Mouse (Mus musculus) bone marrow, adult 2 months (tissue): ENCODE measurements around the gene Gm20747. TPM values are rescaled to one million over a fixed set of nuclear protein-coding genes. Genes with fewer than 3 reads are reported as not detected.
"Not testable (repeated sequence)": the region's sequence is repeated elsewhere in the genome, so short reads cannot be mapped to it uniquely, and the experiment has no call there.

Source experiments
- H3K27ac ChIP-seq: fragments of 200-500 bp; 2 replicates; pipeline ENCODE4 v1.5.1; 2012; ENCODE audit warnings: low read depth, mild to moderate bottlenecking, control low read depth, inconsistent platforms, low read length; ENCODE audit not compliant: control insufficient read depth, poor library complexity, insufficient read depth
- H3K4me1 ChIP-seq: fragments of 200-500 bp; 2 replicates; pipeline ENCODE4 v1.6.1; 2011; ENCODE audit warnings: low read length; ENCODE audit not compliant: control insufficient read depth, insufficient read depth
- H3K4me3 ChIP-seq: fragments of 200-500 bp; replicated peaks from 2 replicates; pipeline ENCODE3; 2011; ENCODE audit warnings: mild to moderate bottlenecking, low read depth, low read length, control low read depth; ENCODE audit not compliant: control insufficient read depth
- WGBS: fragments of 180-500 bp; shearing (Covaris S2); methylation state at CpG from one replicate; pipeline ENCODE4 v1.1.7; 2018; 5-methylcytosine and 5-hydroxymethylcytosine counted together
- polyA plus RNA-seq: library from polyadenylated mRNA; stranded (reverse); fragments of >200 nt; gene quantifications from 2 replicates; pipeline ENCODE4 v1.2.4, GENCODE M21; 2011; ENCODE audit warnings: low replicate concordance; ENCODE audit not compliant: missing spikeins, insufficient read depth, insufficient read length

Gm20747 gene
- polyA plus RNA-seq = not detected in 2 replicates

DNA sequence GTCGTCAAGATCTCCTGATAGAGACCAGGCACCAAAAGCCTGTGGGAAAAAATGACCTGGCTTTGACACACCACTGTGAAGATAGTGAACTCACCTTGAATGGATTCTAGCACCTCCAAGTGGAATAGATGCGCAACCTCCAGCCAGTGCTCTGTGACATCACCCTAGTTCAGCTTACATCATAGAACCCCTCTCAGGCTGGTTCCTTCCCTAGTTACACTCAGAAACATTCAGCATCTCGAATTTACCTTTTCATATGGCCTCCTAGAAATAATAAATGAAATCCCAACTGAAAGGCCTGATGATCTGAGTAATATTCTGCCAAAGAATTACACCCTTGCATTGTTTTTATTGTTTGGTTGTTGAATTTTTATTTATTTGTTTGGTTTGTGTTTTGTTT is at the start of gene Gm20747:
Gm20747 (minus strand) TSS at position 101 of the 400 bp plus-strand sequence.
- H3K4me1 ChIP-seq, H3K4me3 ChIP-seq, H3K27ac ChIP-seq: not testable (repeated sequence)
- no CpG with 5 or more reads among the region's 3 CpGs for WGBS
